Mouse (Mus musculus) kidney, embryonic 14.5 days (tissue): ENCODE measurements around the gene Clcn2. TPM values are rescaled to one million over a fixed set of nuclear protein-coding genes. Genes with fewer than 3 reads are reported as not detected.

Experiments
- ATAC-seq: fragments of 200-750 bp; cut with Nextera tagmentation; 2 replicates; pipeline ENCODE4 v1.8.0; 2017; ENCODE audit warnings: moderate number of reproducible peaks, mild to moderate bottlenecking, moderate TSS enrichment, moderate library complexity; ENCODE audit not compliant: low FRiP score, low TSS enrichment
- H3K27ac ChIP-seq: fragments of 300-500 bp; sonication (generic); 2 replicates; pipeline ENCODE4 v1.5.1; 2014; ENCODE audit warnings: low read depth, mild to moderate bottlenecking, low read length, moderate library complexity, mixed read lengths
- H3K27me3 ChIP-seq: fragments of 300-500 bp; sonication (generic); 2 replicates; pipeline ENCODE4 v1.6.1; 2014; ENCODE audit warnings: mild to moderate bottlenecking, low read length; ENCODE audit not compliant: control insufficient read depth, insufficient read depth
- H3K36me3 ChIP-seq: fragments of 300-500 bp; sonication (generic); 2 replicates; pipeline ENCODE4 v1.6.1; 2014; ENCODE audit warnings: low read length, mixed read lengths; ENCODE audit not compliant: control insufficient read depth, insufficient read depth
- H3K4me1 ChIP-seq: fragments of 300-500 bp; sonication (generic); 2 replicates; pipeline ENCODE4 v1.6.1; 2014; ENCODE audit warnings: low read length, mixed read lengths; ENCODE audit not compliant: control insufficient read depth, insufficient read depth
- H3K4me2 ChIP-seq: fragments of 300-500 bp; sonication (generic); replicated peaks from 2 replicates; pipeline ENCODE4 v1.6.1; 2014; ENCODE audit warnings: low read depth, mild to moderate bottlenecking, low read length
- H3K4me3 ChIP-seq: fragments of 300-500 bp; sonication (generic); 2 replicates; pipeline ENCODE4 v1.5.1; 2014; ENCODE audit warnings: mild to moderate bottlenecking, low read length
- H3K9ac ChIP-seq: fragments of 300-500 bp; sonication (generic); 2 replicates; pipeline ENCODE4 v1.6.1; 2014; ENCODE audit warnings: low read depth, mild to moderate bottlenecking, low read length, moderate library complexity
- H3K9me3 ChIP-seq: fragments of 300-500 bp; sonication (generic); 2 replicates; pipeline ENCODE4 v1.6.1; 2016; ENCODE audit warnings: low read length; ENCODE audit not compliant: control insufficient read depth
- WGBS: fragments of 180-500 bp; shearing (Covaris S2); extraction: QIAGEN DNeasy Blood & Tissue Kit; methylation state at CpG from one replicate; pipeline ENCODE4 v1.1.7; 2014; 5-methylcytosine and 5-hydroxymethylcytosine counted together
- polyA plus RNA-seq: library from polyadenylated mRNA; unstranded; fragments of >200 nt; fragmentation: Nextera tagmentation; extraction: Ambion mirVana; gene quantifications from 2 replicates; pipeline ENCODE4 v1.2.1, GENCODE M21; 2014

Gene Clcn2
- polyA plus RNA-seq, 1 experiment from 2014 or later: 17.3 TPM

GRCm38 (mm10) chr16:20715566-20715965, 2.0 kb downstream of the Clcn2 start:
- Histone ChIP-seq H3K27me3 (no peaks in the 10 kb centered on the region), H3K4me2 (peak overlapping the region; percentile 80), H3K4me3 (peak overlapping the region; percentile 61), H3K27ac (peak overlapping the region; percentile 97), H3K9me3 (no peaks in the 10 kb centered on the region), H3K4me1 (peaks cover 13% of the 10 kb centered on the region; the same call in 1 of the 2 replicates), H3K9ac (peak overlapping the region; percentile 68), H3K36me3 (peaks cover 19% of the 10 kb centered on the region; the same call in 1 of the 2 replicates)
- no peak for ATAC-seq
- WGBS: 2% methylated on average over 12 of the region's 12 CpGs

- Histone ChIP-seq H3K4me1 (peaks cover 13% of the 10 kb centered on the region; the same call in 1 of the 2 replicates), H3K4me2 (peak overlapping the region; percentile 80), H3K27ac (no peak overlapping the region), H3K9ac (peak overlapping the region; percentile 68; the same call in 1 of the 2 replicates), H3K27me3 (no peaks in the 10 kb centered on the region), H3K36me3 (peaks cover 15% of the 10 kb centered on the region; the same call in 1 of the 2 replicates), H3K9me3 (no peaks in the 10 kb centered on the region), H3K4me3 (peak overlapping the region; percentile 61)
- ATAC-seq: no peak
- 47% methylated on average over 2 of the region's 2 CpGs for WGBS
Observed at GRCm38 (mm10) chr16:20715161-20715560, 2.4 kb downstream of the Clcn2 start.

DNA sequence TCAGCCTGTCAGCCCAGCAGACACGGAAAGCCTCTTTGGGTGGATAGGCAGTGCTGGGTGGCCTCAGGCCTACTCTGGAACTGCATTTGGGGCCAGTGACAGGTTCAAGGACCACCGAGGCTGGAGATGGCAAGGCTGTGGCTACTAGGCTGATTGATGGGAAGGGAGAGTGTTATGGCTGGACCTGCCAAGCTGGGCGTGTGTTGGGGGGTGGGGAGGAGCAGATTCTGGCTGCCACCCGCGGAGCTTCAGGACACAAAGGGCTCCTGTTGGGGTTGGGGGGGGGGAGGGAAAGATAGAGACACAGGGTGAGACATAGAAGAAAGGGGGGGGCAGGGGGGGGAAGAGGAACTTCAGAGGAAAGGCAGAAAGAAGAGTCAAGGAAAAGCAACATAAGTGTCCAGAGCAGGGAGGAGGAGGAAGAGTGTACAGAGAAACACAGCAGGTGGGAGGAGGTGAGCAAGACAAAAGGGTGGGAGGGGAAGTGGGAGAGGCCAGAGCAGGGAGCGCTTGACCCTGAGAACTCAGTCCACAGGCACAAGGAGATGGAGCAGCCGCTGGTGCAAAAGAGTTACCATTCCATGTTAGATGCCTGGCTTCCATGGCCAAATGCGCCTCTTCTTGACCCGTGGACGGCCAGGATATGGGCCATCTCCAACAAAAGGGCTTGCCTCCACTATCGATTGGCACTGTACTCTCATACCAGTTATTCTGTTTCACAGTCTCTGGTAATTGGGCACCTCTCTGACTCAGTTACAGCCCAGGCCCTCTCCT, 3.1 kb downstream of the Clcn2 start:
- Histone ChIP-seq H3K4me1 (peaks cover 13% of the 10 kb centered on the region; the same call in 1 of the 2 replicates), H3K9ac (no peak overlapping the region; the same call in 1 of the 2 replicates)

DNA sequence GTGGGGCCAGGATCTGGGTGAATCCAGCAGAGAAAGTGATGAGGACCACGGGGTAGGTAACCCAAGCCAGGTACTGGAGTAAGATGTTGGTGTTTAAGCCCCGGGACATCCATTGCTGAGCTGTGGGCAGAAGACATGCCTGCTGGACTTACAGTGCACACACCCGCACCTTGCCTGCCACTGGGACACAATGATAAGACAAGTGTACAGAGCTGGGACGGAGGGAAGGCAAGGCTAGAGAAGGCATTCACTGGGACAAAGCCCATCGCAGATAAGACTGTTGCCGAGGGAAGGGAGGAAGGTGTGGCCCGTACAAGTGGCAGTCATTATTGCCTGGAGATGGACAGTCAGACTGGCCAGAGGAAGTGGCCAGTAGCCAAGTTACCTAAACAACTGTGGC, 4.7 kb downstream of the Clcn2 start:
- Histone ChIP-seq H3K27me3 (no peaks in the 10 kb centered on the region), H3K36me3 (peaks cover 20% of the 10 kb centered on the region), H3K27ac (no peak overlapping the region), H3K4me3 (no peak overlapping the region), H3K4me1 (peaks cover 10% of the 10 kb centered on the region; the same call in 1 of the 2 replicates), H3K4me2 (no peak overlapping the region), H3K9ac (no peak overlapping the region), H3K9me3 (no peaks in the 10 kb centered on the region)
- WGBS: 91% methylated on average over 7 of the region's 7 CpGs
- ATAC-seq: no peak

More for the DNA sequence above, 3.1 kb downstream of the Clcn2 start:
- Histone ChIP-seq H3K27me3 (no peaks in the 10 kb centered on the region), H3K4me3 (peak overlapping the region; percentile 61), H3K27ac (no peak overlapping the region), H3K36me3 (peaks cover 12% of the 10 kb centered on the region; the same call in 1 of the 2 replicates), H3K9me3 (no peaks in the 10 kb centered on the region), H3K4me2 (peak overlapping the region; percentile 80)
- 39% methylated on average over 11 of the region's 11 CpGs for WGBS
- no peak for ATAC-seq

- no peak overlapping the region for H3K4me2 ChIP-seq
- H3K36me3 ChIP-seq: peaks cover 23% of the 10 kb centered on the region
- H3K9ac ChIP-seq: no peak overlapping the region
- no peaks in the 10 kb centered on the region for H3K9me3 ChIP-seq
- no peak for ATAC-seq
- WGBS: 81% methylated on average over 9 of the region's 9 CpGs
- H3K4me3 ChIP-seq: no peak overlapping the region
- H3K27ac ChIP-seq: no peak overlapping the region
- H3K27me3 ChIP-seq: no peaks in the 10 kb centered on the region
- peaks cover 10% of the 10 kb centered on the region; the same call in 1 of the 2 replicates for H3K4me1 ChIP-seq
Observed at GRCm38 (mm10) chr16:20712190-20712589, 5.4 kb downstream of the Clcn2 start.

GRCm38 (mm10) chr16:20710810-20711209, 6.7 kb downstream of the Clcn2 start:
- H3K27ac ChIP-seq: no peak overlapping the region
- WGBS: 81% methylated on average over 4 of the region's 4 CpGs
- no peak for ATAC-seq
- no peaks in the 10 kb centered on the region for H3K9me3 ChIP-seq
- H3K4me1 ChIP-seq: peaks cover 10% of the 10 kb centered on the region; the same call in 1 of the 2 replicates
- H3K27me3 ChIP-seq: no peaks in the 10 kb centered on the region
- H3K4me3 ChIP-seq: no peak overlapping the region
- no peak overlapping the region for H3K9ac ChIP-seq
- H3K4me2 ChIP-seq: no peak overlapping the region
- H3K36me3 ChIP-seq: peaks cover 29% of the 10 kb centered on the region

DNA sequence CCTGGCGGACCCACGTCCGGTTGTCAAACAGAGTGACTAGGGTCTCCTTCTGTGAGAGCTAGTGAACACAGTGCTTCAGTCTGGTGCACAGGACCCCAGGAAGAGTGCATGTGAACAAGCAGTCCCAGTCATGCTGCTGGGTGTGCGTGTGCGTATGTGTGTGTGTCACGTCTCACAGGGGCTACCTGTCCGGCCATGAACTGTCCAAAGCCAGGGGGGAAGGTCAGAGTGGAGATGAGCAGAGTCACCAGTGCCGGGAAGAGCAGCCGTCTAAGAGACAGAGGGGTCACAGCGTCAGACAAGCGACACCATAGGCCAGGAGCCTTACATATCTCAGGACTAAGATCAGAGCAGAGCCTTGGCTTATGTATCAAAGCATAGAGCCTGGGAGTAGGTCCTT, 7.2 kb downstream of the Clcn2 start:
- Histone ChIP-seq H3K4me2 (no peak overlapping the region), H3K27me3 (no peaks in the 10 kb centered on the region), H3K27ac (no peak overlapping the region), H3K9ac (no peak overlapping the region), H3K4me3 (no peak overlapping the region), H3K36me3 (peaks cover 33% of the 10 kb centered on the region), H3K4me1 (peaks cover 10% of the 10 kb centered on the region; the same call in 1 of the 2 replicates), H3K9me3 (no peaks in the 10 kb centered on the region)
- no peak for ATAC-seq
- WGBS: 94% methylated on average over 11 of the region's 11 CpGs

DNA sequence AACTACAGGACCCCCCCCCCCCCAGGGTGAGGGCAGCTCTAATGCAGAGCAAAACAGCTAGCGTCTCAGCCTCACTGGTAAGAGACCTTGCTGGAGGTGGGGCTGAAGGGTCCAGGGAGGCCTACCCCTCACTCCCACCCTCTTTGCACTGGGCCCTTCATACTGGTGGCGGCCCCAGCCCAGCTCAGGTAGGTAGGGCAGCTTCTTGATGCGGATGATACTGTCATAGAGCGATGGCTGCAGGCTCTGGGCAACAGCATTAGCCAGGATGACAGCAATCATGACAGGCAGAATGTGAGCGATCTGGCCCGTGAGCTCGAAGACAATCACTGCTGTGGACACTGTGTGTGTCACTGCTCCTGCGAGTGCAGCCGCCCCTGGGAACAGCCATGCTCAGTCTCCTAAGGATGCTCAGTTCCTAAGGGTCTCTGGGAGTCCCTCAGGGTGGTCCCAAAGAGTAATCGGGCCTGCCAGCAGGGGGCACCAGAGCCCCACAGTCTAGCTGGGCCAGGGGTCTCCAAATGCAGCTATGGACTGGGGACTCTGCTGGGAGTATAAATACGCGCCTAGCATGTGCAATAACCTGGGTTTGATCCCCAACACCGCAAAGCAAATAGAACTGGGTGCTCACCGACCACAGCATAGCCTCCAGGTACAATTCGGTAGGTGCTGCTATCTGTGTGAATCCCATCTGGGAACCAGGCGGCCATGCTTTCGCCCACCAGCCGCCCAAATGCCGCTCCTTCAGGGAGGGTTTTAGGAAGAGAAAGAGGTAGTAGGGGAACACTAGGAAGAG, 8.4 kb downstream of the Clcn2 start:
- no peaks in the 10 kb centered on the region for H3K4me1 ChIP-seq
- no peak overlapping the region for H3K27ac ChIP-seq
- WGBS: 75% methylated on average over 19 of the region's 19 CpGs
- H3K27me3 ChIP-seq: no peaks in the 10 kb centered on the region
- no peak overlapping the region for H3K4me2 ChIP-seq
- H3K9ac ChIP-seq: no peak overlapping the region
- ATAC-seq: peak; percentile 25
- H3K9me3 ChIP-seq: no peaks in the 10 kb centered on the region
- H3K4me3 ChIP-seq: no peak overlapping the region
- peaks cover 33% of the 10 kb centered on the region for H3K36me3 ChIP-seq
